Mouse (Mus musculus): ENCODE results near the gene Mrpl28. TPM values are rescaled to one million over a fixed set of nuclear protein-coding genes. Genes with fewer than 3 reads are reported as not detected.

The Mrpl28 gene
- total and polyA plus RNA-seq, 3 experiments: 148 to 174 (median 164) TPM

DNA sequence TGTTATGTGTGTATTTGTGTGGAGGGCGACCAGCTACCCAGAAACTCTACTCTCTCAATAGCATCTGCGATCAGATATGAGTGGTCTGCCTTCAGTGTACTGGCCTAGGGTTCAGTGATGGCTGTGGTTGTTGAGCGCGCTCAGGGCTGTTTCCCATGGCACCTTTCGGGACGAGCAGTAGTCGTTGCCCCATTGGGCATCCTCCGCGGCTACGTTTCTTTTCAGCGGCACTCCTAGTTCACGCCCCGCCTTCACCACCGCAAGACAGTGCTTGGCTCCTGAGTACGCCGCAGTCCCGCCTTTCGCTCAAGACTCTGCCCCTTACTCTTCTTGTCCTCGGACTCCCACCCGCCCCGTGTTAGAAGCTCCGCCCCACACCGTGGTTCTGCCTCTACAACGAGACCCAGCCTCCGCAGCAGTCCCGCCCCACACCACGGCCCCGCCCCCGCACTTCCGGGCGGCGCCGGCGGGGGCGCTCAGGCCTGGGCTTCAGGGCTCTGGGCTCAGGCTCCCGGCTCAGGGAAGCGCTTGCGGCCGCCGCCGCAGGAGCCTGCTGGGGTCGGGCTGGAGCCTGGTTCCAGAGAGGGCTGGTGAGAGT, 15.0 kb downstream of the Mrpl28 start, which contains the start of gene Axin1 (continued):
- TF ChIP-seq JUND (IDR thresholded peaks at IDR 0.05; ENCODE audit: low read depth, low read length): no peak
- no peak for TF ChIP-seq ZC3H11A (IDR thresholded peaks at IDR 0.05; ENCODE audit: low read depth, low read length)
- no peak for TF ChIP-seq SMC3 (IDR thresholded peaks at IDR 0.05; ENCODE audit: low read depth, low read length)

DNA sequence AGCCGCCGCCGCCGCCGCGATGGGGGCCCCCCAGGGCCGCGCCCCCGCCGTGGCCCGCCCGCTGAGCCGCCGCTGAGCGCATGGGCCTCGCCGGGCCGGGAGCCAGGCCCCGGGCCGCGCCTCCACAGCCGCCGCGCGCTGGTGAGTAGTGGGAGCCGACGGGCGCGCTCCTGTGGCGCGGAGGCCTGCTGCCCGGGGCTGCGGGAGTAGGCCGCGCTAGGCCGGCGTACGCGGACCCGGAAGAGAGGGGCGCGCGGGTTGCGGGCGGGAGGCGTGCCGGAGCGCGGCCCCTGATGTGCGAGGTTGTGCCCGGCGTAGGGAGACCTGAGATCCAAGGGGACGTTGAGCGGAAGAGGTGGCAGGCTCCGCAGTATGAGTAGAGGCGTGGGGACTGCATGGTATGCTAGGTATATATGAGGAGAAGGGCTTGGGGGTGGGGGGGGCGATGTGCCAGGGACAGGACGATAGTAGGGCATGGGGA, 15.6 kb downstream of the Mrpl28 start:
- peak overlapping the region; percentile 72 for H3K27ac ChIP-seq (ENCODE audit: control insufficient read depth, low read depth, low read length)
- peak; percentile 60 for DNase-seq (ENCODE audit: low read depth, low spot score)
- TF ChIP-seq HCFC1 (IDR thresholded peaks at IDR 0.05; ENCODE audit: low read depth, low read length) (0 out of 2 replicates have a peak, but pooled peaks have one; percentile 34), USF2 (IDR thresholded peaks at IDR 0.05; ENCODE audit: borderline replicate concordance in 1 of 2, insufficient read depth in 1 of 2, low read depth in 1 of 2, low read length in 2 of 2) (no peak), POLR2AphosphoS5 (IDR thresholded peaks at IDR 0.05; ENCODE audit: borderline replicate concordance, low read depth, low read length) (no peak), MXI1 (IDR thresholded peaks at IDR 0.05; ENCODE audit: low read depth, low read length) (peak; percentile 57; the same call in 1 of the 2 replicates), NRF1 (IDR thresholded peaks at IDR 0.05; ENCODE audit: insufficient read depth, low read depth, low read length, poor library complexity, severe bottlenecking) (0 out of 2 replicates have a peak, but pooled peaks have one; percentile 6), ELF1 (IDR thresholded peaks at IDR 0.05; ENCODE audit: low read depth, low read length) (peak; percentile 76), ZMIZ1 (IDR thresholded peaks at IDR 0.05; ENCODE audit: low read depth, low read length) (no peak), TBP (IDR thresholded peaks at IDR 0.05; ENCODE audit: low read depth, low read length) (no peak), MEF2A (IDR thresholded peaks at IDR 0.05; ENCODE audit: extremely low read depth, insufficient replicate concordance, low read depth, low read length, poor library complexity, severe bottlenecking) (no peak), UBTF (IDR thresholded peaks at IDR 0.05; ENCODE audit: borderline replicate concordance, insufficient read depth, low read depth, low read length) (no peak)
- peaks cover 8 to 13% of the 10 kb centered on the region in 2 experiments for H3K36me3 ChIP-seq (ENCODE audit: control insufficient read depth in 1 of 2, insufficient read depth in 2 of 2, low read length in 2 of 2)
- no peaks in the 10 kb centered on the region for H3K27me3 ChIP-seq (ENCODE audit: control insufficient read depth in 1 of 2, insufficient read depth in 2 of 2, low read length in 2 of 2)
- no peaks in the 10 kb centered on the region for H3K9me3 ChIP-seq (replicated peaks; ENCODE audit: insufficient read depth, low read length)
- H3K79me2 ChIP-seq (ENCODE audit: control insufficient read depth, insufficient read depth, low read length, poor library complexity): peaks cover 45% of the 10 kb centered on the region
- H3K4me3 ChIP-seq (ENCODE audit: control insufficient read depth in 1 of 2, insufficient read depth in 1 of 2, low read depth in 2 of 2, low read length in 2 of 2): peak overlapping the region; percentile 94 to 97
- peaks cover 4 to 8% of the 10 kb centered on the region in 2 experiments for H3K4me1 ChIP-seq (ENCODE audit: control insufficient read depth in 1 of 2, insufficient read depth in 2 of 2, low read length in 2 of 2)
- peak overlapping the region; percentile 90 for H3K9ac ChIP-seq (ENCODE audit: control insufficient read depth, low read depth, low read length, poor library complexity, severe bottlenecking)

DNA sequence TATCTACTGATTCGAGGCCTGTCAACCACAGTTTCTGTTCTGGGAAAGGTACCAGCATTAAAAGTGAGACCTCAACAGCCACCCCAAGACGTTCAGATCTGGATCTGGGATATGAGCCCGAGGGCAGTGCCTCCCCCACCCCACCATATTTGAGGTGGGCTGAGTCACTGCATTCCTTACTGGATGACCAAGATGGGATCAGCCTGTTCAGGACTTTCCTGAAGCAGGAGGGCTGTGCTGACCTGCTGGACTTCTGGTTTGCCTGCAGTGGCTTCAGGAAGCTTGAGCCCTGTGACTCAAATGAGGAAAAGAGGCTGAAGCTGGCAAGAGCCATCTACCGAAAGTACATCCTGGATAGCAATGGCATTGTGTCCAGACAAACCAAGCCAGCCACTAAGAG, 19.5 kb downstream of the Mrpl28 start:
- peaks cover 13 to 17% of the 10 kb centered on the region in 2 experiments for H3K36me3 ChIP-seq (ENCODE audit: control insufficient read depth in 1 of 2, insufficient read depth in 2 of 2, low read length in 2 of 2)
- no peak for TF ChIP-seq ZKSCAN1 (IDR thresholded peaks at IDR 0.05; ENCODE audit: low read depth, low read length)
- TF ChIP-seq SMC3 (IDR thresholded peaks at IDR 0.05; ENCODE audit: low read depth, low read length): no peak
- TF ChIP-seq BHLHE40 (IDR thresholded peaks at IDR 0.05; ENCODE audit: borderline replicate concordance, low read depth, low read length): no peak
- TF ChIP-seq MXI1 (IDR thresholded peaks at IDR 0.05; ENCODE audit: low read depth, low read length): no peak
- no peak overlapping the region for H3K9ac ChIP-seq (ENCODE audit: control insufficient read depth, low read depth, low read length, poor library complexity, severe bottlenecking)
- peaks cover 72% of the 10 kb centered on the region for H3K79me2 ChIP-seq (ENCODE audit: control insufficient read depth, insufficient read depth, low read length, poor library complexity)
- no peaks in the 10 kb centered on the region for H3K9me3 ChIP-seq (replicated peaks; ENCODE audit: insufficient read depth, low read length)
- H3K27me3 ChIP-seq (ENCODE audit: control insufficient read depth in 1 of 2, insufficient read depth in 2 of 2, low read length in 2 of 2): no peaks in the 10 kb centered on the region
- no peak overlapping the region for H3K27ac ChIP-seq (ENCODE audit: control insufficient read depth, low read depth, low read length)
- no peak for DNase-seq (ENCODE audit: low read depth, low spot score)
- no peak overlapping the region for H3K4me3 ChIP-seq (ENCODE audit: control insufficient read depth in 1 of 2, insufficient read depth in 1 of 2, low read depth in 2 of 2, low read length in 2 of 2)
- peaks cover 4 to 5% of the 10 kb centered on the region in 2 experiments; a peak in 3 of 4 replicates for H3K4me1 ChIP-seq (ENCODE audit: control insufficient read depth in 1 of 2, insufficient read depth in 2 of 2, low read length in 2 of 2)
